Mouse (Mus musculus) gastrocnemius, postnatal 36 days (tissue): ENCODE measurements around the gene Gm10762. TPM values are rescaled to one million over a fixed set of nuclear protein-coding genes. Genes with fewer than 3 reads are reported as not detected.
"Not testable (repeated sequence)": the region's sequence is repeated elsewhere in the genome, so short reads cannot be mapped to it uniquely, and the experiment has no call there.

Experiments used
- DNase-seq, 2 experiments: peaks; one replicate each; pipeline ENCODE4 v3.0.0; 2022
- intact Hi-C: fragments of 180-260 bp; cut with DNase I; formaldehyde crosslinking; loops from one replicate; pipeline ENCODE4 v1.15.1; 2025
- long read RNA-seq, 2 experiments: library from polyadenylated mRNA; stranded (forward); transcript quantifications; one replicate each; pipeline ENCODE4 v2.0.0; 2021
- total RNA-seq, 2 experiments: library from RNA; stranded (reverse); gene quantifications; 2 replicates each; pipeline ENCODE4 v1.2.3; 2021

The Gm10762 gene
- total RNA-seq = 10 to 100 TPM; 15.3 to 15.7 TPM
- long read RNA-seq, experiment 1, transcript Gm10762-201 (1 exons, 1,133 nt) = major isoform, 9 of 9 reads
- long read RNA-seq, experiment 1, partial matches to known transcripts = 0 of 9 reads
- long read RNA-seq, experiment 1, other reads (novel, unspliced or antisense) = 0 of 9 reads
- long read RNA-seq, experiment 2, transcript Gm10762-201 (1 exons, 1,133 nt) = major isoform, 20 of 20 reads
- long read RNA-seq, experiment 2, partial matches to known transcripts = 0 of 20 reads
- long read RNA-seq, experiment 2, other reads (novel, unspliced or antisense) = 0 of 20 reads

DNA sequence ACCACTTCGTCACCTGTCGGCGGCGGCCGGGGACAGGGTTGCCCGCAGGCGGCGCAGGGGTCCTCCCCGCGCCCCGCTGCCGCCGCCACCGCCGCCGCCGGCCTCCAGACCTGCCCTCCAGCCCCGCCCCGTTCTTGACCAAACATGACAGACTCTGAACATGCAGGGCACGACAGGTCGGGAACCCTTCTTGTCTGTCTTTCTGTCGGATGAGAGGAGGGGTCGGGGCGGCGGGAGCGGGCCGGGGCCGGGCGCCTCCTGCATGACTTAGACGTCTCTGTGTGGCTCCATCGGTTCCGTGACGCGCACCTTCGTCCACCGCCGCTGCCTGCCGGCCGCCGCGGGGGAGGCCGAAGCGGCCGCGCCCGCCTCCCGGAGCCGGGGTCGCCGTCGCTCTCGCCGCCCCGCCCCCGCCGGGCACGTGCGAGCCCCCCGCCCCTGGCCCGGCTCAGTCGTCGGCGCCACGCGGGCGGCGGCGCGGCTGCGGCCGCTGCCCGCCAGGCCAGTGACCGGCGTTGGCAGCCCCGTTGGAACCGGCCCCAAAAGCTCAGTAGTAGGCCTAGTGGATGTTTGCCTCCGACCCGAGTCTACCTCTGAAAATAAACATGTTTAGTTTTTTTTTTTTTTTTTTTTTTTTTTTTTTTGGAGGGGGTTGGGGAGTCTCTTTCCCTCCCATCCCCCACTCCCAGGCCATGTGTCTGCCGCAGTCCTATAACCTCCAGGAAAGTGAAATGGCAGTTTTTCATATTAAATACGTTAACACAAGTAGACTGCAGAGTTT is at the start of gene Gm10762:
TSS of gene Gm10762 (minus strand) at position 65 of the 781 bp plus-strand sequence.
- DNase-seq = peak; percentile 70 to 77
- intact Hi-C loops = no loop called here

DNA sequence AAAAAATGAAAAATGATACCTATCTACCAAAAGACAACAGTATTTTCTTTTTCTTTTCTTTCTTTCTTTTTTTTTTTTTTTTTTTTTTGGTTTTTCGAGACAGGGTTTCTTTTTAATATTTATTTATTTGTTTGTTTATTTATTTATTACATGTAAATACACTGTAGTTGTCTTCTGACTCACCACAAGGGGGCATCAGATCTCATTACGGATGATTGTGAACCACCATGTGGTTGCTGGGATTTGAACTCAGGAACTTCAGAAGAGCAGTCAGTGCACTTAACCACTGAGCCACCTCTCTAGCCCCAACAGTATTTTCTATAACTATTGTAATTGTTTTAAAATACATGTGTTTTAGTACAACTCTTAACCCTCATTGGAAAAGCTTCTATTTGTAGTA is 41.3 kb upstream of the Gm10762 start:
- intact Hi-C loops = loop anchor here (5.0 kb wide), 1 partner anchor 62 kb away; no protein-coding TSS in a partner anchor
- not testable (repeated sequence) for DNase-seq

DNA sequence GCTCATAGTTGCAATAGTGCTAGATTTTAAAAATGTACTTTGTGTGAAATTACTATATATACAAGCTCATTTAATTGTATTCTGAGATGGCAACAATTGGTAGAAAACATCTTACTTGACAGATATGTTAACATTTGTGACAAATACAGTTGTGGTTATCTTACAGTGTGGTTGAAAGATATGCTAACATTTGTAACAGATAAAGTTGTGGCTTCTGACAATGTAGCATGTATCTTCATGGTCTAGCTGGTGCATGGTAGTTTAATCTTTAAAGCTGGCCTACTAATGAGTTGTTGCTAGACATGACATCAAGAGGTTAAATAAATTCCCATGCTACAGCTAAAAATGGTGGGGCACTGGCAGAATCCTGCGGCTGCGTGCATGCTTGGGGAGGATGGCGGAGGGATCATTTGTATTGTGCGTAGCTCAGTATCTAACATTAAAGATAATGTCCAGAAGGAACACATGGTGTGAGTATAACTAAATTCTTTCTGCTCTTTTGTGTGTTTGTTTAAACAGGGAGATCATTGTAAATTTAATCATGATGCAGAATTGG is 38.7 kb upstream of the Gm10762 start:
- intact Hi-C loops = loop anchor here (5.0 kb wide), 1 partner anchor 59 kb away; no protein-coding TSS in a partner anchor

DNA sequence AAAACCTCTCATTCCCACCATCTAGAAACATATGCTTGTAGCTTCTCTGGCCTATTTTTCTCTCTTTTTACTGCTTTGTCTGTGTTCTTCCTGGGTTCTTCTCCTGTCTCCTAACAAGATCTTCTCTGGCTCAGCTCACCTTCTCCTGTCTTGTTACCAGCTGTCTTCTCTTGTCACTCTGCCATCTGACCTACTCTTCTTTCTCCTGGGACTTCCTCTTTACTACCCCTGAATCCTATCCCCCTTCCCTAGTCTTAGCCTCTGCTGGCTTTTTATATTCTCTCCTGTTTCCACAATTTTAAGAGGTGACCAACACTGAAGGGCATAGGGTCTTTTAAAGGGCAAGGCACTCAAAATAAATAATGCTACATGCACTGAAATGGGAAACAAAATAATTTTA is 37.3 kb upstream of the Gm10762 start:
- DNase-seq = no peak
- intact Hi-C loops = loop anchor here (5.0 kb wide), 1 partner anchor 58 kb away; no protein-coding TSS in a partner anchor

More for the DNA sequence above, 38.7 kb upstream of the Gm10762 start:
- DNase-seq = no peak

DNA sequence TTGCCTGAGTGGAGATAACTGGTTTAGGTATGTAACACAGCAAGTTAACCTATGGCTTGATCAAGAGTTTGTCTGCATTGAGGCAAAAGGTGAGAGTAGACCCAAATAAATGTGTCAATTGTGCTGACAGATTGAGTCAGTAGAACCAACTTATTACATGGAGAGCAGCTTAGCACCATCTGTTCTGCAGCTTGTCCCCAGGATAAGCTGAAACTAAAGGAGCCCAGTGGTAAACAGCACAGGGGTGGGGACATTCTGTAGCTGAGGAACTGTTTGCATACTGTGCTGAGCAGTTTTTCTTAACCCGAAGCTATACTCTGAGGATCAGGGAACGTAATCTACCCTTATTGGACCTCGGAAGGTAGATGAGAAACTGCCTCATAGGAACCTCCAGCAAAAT is 17.2 kb upstream of the Gm10762 start:
- no peak for DNase-seq
- intact Hi-C loops = no loop called here

DNA sequence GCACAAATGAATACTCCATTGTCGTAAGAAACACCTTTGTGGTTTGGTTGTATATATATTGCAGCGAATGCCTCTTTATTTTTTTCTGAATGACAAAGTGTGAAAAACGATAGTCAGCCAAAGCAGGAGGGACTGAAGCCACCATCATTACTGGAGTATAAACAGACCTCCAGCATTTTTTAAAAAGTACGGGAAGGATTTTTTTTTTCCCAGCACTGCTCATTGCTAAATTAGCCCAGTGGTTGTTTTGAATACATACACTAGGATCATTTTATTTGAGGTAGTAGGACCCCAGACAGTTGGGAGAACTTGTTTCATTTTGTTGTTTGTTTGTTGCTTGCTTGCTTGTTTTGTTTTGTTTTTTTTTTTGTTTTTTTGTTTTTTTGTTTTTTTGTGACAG is 8.0 kb upstream of the Gm10762 start:
- intact Hi-C loops = no loop called here
- no peak for DNase-seq

DNA sequence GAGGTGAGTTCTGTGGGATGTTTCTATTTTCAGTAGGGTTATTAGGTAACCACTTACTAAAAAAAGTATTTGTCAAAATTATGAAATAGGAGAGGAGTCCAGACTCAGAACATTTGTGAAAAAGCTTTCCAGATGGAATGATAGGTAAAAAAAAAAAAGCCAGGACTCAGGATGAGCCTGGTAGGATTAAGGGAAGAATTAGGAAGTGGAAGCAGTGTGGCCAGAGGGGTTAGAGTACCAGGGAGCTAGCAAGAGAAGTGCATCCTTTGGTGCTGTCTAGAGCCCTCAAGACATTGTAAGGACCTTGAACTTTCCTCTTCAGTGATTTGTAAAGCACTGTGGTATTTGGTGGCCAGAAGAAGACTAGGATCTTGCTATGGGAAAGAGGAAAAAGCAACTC is 4.8 kb upstream of the Gm10762 start:
- no peak for DNase-seq

DNA sequence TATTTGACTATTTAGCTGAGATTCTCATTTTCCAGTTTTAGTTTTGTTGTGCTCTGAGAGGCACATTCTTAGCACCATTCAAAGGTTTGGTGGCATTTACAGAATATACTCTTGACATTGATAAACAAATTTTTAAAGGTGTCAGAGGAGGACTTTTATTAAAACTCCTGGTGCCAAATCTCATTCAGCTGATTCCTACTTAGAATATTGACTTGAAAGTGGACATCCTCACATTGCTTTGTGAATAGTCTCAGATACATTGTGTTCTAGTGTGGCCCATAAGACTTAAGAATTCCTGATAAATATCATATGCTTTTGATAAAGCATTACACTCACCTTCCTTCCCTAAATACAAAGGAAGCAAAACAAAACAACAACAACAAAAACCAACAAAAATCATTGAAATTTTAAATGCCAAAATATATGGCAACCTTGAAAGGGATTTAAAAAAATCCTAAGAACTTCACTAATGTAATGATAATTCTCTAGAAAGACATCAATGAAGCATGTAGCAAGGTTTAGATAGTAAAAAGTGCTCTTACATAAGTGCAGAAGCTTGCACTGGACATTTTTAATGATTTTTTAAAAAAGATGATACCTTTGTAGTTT is 1.1 kb upstream of the Gm10762 start:
- intact Hi-C loops = no loop called here
- no peak for DNase-seq

More for the DNA sequence above, 4.8 kb upstream of the Gm10762 start:
- intact Hi-C loops = no loop called here

DNA sequence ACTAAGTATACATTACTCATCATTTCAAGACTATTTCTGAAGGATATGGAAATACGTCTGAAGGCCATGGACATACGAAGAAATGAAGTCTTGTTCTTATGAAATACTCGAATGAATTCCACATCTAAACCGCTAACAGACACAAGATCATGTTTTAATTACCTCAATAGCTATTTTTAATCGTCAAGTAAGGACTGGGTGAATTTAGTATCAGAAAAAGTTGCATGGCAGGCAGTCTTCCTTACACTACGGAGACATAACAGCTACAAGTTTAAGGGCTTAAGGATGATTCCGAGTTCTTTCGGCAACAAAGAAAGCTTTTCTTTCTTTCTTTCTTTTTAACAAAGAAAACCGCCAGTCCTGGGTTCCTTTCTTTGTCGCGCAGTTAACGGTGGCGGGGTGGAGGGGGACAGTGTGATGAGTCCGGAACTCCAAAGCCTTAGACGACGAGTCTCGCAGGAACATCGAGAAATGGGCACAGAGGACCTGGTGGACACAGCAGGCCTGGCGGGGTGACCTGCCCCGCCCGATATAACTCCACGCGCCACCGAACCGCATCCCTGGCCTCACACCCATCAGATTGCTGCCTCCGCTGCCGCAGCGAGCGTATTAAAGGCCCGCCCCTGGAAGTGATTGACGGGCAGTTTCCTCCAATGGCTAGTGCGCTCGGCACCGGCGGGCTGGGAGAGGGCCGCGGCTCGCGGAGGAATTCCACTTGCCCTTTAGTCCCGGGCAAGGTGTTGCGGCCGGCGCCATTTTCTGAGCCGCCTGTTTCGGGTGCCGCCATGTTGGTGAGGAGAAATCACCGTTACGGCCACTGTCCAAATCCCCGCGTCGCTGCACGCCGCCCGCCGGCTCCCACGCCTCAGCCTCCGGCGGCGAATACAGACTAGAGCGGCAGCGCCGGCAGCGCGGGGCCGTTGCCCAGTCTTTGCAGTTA is 614 bp downstream of the Gm10762 start, which contains the start of gene Zc3h6:
TSS of gene Zc3h6 (plus strand) at position 762 of the 940 bp plus-strand sequence.
- DNase-seq = peak; percentile 97 to 99
- intact Hi-C loops = no loop called here

DNA sequence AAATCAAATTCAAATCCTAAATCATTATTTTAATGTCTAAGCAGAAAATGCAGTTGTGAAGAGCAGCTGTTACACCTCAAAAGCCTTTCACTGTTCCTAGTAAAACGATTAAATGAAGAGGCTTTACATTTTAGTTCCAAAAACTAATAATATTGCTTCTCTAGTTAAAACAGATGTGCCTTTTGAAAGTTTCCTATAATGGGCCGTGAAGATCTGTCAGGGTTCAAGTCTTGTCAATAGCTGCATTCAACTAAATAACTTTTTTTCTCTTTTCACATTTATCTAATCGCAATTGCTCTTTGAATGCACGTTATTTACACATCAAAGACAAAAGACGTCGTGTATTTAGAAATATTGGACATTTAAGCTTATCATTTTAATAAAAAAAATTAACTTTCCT is 1.3 kb downstream of the Gm10762 start:
- intact Hi-C loops = no loop called here
- DNase-seq = no peak

DNA sequence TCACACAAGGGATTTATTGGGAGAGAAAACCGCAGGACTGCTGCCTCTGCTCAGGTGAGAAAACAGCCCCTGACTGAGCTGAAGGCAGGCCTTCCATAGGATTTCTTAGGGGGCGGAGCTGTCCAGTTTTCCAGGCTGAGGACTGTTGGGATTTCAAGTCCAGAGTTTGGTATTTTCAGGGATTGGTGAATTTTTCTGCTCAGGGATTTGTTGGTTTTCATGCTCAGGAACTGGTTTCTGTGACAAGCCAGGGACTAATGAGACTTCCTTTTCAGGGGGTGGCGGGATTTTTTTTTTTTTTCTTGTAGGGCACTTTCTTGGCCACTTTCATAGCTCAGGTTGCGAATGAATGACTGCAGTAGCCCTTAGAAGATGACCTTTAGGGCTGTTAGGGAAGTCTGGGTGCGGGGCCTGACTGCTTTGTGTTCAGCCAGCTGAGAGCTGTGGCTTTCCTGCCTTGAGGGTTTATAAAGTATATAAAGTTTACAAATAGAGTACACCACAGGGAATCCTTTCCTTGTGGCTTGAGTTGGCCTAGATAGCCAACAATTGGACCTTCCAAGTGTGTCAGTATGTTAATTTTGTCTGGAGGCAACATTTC is 1.9 kb downstream of the Gm10762 start:
- no peak for DNase-seq
- intact Hi-C loops = no loop called here

DNA sequence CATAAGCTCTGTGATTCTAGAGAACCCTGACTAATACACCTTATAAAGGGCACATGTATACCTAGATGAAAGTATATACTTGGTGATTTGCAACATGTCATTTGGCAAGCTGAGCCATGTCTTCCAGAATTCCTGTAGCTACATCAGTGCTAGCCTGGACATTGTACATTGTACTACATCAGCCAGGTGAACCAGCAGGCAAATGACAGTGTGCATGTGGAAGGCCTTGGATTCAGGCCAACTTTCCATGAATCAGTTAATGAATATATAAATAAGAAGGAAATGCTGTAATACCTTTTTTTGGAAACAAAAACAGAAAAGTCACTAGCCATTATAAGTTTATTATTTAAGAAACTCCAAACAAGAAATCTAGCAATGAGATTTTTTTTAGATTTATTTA is 13.3 kb downstream of the Gm10762 start:
- intact Hi-C loops = no loop called here
- no peak for DNase-seq

DNA sequence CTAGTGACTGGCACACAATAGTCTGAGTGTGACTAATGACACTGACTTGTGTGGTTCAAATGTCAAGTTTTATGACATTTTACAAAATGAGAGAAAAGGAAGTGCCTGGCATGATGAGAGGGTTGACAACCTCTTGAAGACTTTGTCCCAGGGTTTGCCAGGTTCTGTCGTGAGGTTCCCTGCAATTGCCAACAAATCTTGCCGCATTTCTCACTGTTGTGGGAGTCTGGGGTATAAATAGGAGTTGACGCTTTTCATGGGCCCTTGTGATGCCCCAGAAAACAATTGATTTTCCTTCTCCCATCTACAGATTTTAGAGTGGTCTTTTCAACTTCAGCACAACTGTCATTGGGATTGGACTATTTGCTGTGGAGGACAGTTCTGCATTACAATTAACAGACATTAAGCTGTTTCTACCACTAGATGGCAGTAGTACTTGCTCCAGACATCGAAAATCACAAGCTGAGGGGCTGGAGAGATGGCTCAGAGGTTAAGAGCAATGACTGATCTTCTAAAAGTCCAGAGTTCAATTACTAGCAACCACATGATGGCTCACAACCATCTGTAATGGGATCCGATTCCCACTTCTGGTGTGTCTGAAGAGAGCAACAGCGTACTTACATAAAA is 19.4 kb downstream of the Gm10762 start:
- no peak for DNase-seq
- intact Hi-C loops = loop anchor here (5.0 to 10.0 kb wide), 4 partner anchors 59 to 307 kb away; partner anchors contain the start of gene Ttl

DNA sequence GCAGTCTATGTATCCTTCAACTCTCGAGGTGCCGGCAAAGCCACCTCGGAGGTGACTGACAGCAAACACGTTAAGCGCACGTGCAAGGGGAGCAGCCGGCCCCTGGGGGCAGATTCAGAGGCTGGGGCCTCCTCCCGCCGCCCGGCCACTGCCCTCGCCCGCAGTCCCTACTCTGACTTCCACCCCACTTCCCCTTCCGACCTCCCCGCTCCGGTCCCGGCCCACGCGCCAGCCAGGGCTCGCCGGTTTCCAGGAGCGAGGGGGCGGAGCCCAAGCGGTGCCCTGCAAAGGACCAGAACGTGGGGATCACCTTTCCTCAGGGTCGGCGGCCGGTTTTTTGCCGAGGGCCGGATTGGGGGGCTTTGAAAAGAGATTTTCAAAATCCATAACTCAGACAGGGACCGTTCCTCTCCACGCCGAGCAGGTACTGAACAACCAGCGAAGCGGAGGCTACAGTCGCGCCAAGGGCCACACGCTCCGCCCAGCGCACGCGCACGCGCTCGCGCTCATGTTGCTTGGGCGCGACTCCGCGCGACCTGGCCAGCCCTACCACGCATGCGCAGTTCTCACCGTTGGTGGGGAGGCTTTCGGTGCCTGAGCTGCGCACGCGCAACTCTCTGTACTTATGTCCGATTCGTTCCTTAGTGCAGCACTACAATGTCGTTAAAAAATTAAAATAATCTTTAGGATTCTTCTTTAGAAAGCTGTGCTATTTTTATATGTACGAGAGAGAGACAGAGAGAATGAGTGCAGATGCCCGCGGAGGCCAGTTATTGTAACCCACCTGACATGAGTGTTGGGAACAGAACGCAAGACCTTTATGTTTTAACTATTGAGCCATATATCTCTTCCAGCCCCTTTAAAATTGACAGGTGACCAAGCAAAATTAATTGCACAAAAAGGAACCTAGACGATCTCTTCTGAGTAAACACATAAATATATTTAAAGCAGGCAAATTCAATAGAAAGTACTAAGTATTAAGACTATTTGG is 23.7 kb downstream of the Gm10762 start, which contains the start of gene Zc3h8:
TSS of gene Zc3h8 (minus strand) at position 540 of the 991 bp plus-strand sequence.
- DNase-seq = peak; percentile 93 to 96
- intact Hi-C loops = loop anchor here (10.0 kb wide), 1 partner anchor 311 kb away; no protein-coding TSS in a partner anchor

DNA sequence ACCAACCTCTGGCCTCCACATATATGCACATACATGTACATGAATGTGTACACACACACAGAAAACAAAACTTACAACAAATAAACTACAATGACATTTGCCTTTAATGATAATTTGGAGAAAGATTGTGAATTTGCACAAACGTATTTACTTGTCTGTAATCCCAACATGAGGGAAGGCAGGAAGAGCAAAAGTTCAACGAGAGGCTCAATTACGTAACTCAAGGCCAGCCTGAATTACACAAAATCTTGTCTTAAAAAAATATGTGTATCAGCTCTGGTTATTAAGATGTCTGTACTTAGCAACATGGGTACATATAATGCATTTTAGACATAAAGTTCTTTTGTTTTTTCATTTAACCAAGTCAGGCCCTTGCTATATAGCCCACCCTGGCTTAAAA is 31.3 kb downstream of the Gm10762 start:
- intact Hi-C loops = no loop called here
- DNase-seq = no peak

DNA sequence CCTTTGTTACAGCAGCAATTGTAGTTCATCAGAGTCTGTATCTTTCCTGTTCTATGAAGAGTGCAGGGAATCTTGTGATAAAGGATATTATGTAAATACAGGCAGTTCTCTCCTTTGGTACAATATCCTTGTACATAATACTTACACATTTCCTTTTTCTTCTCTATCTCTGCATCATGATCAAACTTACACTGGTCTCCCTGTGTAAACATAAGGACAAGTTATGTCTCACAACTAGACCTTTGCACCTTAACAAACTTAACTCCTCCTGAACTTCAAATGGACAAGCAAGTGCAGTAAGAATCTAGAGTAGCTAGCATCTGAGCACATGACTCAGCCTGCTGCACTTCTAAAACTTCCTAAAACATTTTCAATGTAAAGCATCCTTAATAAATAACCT is 36.8 kb downstream of the Gm10762 start:
- no peak for DNase-seq
- intact Hi-C loops = no loop called here

DNA sequence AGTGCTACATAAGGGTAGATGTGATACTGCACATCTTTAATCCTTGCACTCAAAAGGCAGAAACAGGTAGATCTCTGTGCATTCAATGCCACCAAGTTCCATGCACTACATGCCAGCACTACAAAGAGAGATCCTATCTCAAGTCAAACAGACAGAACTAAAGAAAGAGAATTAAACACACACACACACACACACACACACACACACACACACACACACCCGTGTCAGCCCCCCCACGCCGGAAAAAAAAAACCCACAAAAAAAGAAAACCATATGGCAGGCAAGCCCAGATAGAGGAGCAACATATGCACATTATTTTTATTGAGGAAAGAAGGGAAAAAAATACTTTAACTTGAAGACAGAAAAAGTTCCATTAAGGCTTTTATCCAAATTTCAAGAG is 39.1 kb downstream of the Gm10762 start:
- intact Hi-C loops = no loop called here
- DNase-seq = no peak
